Mouse (Mus musculus): ENCODE data around the gene Dab2.

GRCm38 (mm10) chr15:6446181-6446580, 146.6 kb downstream of the Dab2 start:
- TF ChIP-seq POLR2A (IDR thresholded peaks at IDR 0.05; ENCODE audit: insufficient read depth, low read length) (no peak), CTCF (IDR thresholded peaks at IDR 0.05; ENCODE audit: low read depth, low read length) (no peak), EP300 (IDR thresholded peaks at IDR 0.05; ENCODE audit: insufficient read depth, low read depth, low read length) (no peak)

All from ES-Bruce4 (cell line).